ENCODE assay signal across 21 mouse cellular contexts in the genomic region with DNA sequence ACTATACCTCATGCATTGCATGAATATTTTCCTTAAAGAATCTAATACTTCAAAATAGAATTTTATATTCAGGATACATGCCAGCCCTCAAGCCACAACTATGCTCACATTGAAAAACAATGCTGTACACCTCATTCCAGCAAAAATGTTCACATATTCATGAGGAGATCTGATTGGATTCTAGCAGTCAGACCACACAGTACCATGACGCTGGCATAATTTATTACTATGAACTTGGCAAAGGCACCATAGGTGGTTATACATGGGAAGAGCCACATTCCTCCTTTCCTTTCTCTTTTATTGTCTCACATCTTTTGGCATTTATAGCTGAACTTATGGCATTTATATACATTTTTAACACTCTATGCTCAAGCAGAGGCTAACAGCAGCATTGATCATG.
"Had no signal": no experiment of that assay in that cellular context is flagged by ENCODE, and none has a peak within 500 bp of the region (broad histone marks: within the 10 kb centered on the region; RNA-seq: fewer than 3 reads in every experiment).

No protein-coding gene starts in this region.

- H3K4me3 ChIP-seq: limb, embryonic 15.5 days; megakaryocyte, embryonic 14.5 days; neural tube, embryonic 12.5 days; neural tube, embryonic 15.5 days had no signal

- H3K9me3 ChIP-seq: limb, embryonic 15.5 days; megakaryocyte, embryonic 14.5 days; neural tube, embryonic 12.5 days; neural tube, embryonic 15.5 days had no signal

- H3K36me3 ChIP-seq: limb, embryonic 15.5 days; neural tube, embryonic 12.5 days; neural tube, embryonic 15.5 days had no signal

- H3K4me2 ChIP-seq: limb, embryonic 15.5 days; liver, embryonic 11.5 days; lung, embryonic 14.5 days; midbrain, embryonic 11.5 days; neural tube, embryonic 12.5 days; neural tube, embryonic 15.5 days had no signal

- ATAC-seq: liver, postnatal 0 days; lung, postnatal 0 days had no signal

- DNase-seq: kidney, adult 9 months; kidney, postnatal 14 days; kidney, postnatal 4 days; liver, postnatal 0 days; lung, embryonic 14.5 days; midbrain, embryonic 14.5 days; right cerebral cortex, adult 18-20 months; right cerebral cortex, postnatal 14 days; right cerebral cortex, postnatal 4 days; thymus, adult 2 months; thymus, postnatal 14 days; thymus, postnatal 4 days had no signal

- H3K4me1 ChIP-seq: limb, embryonic 15.5 days; neural tube, embryonic 12.5 days; neural tube, embryonic 15.5 days had no signal

- H3K9ac ChIP-seq: limb, embryonic 15.5 days; liver, embryonic 14.5 days; liver, postnatal 0 days; lung, embryonic 14.5 days; neural tube, embryonic 12.5 days; neural tube, embryonic 15.5 days had no signal

- H3K27me3 ChIP-seq: limb, embryonic 15.5 days; megakaryocyte, embryonic 14.5 days; neural tube, embryonic 12.5 days; neural tube, embryonic 15.5 days had no signal

- H3K27ac ChIP-seq: limb, embryonic 15.5 days; liver, embryonic 14.5 days; neural tube, embryonic 12.5 days; neural tube, embryonic 15.5 days; stomach, postnatal 0 days had no signal
